Mouse (Mus musculus): ENCODE results near the gene Wrap53. TPM values are rescaled to one million over a fixed set of nuclear protein-coding genes. Genes with fewer than 3 reads are reported as not detected.

Wrap53 gene
- polyA plus RNA-seq, 1 experiment = 8.2 TPM

DNA sequence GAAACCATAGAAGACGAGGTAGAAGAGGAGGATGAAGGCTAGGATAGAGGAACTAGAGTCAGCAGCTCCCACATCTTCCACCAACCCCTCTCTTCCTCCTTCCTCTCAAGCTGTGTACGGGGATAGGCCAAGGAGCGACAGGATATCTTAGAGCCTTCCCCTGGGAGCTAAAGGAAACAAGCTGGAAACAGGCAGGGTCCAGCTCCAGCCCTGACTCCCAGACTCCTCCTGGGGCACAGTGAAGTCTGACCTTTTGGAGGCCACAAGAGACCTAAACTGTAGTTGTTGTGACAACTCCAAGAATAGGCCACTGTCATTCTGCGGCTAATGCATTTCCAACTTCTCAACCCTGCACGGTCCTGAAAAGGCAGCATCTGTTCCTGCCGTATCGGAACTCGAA lies 23.5 kb upstream of the Wrap53 start:
- Histone ChIP-seq H3K4me3 (ENCODE audit: insufficient read depth, low read length) (no peak overlapping the region), H3K27ac (ENCODE audit: insufficient read depth, low read depth, low read length) (no peak overlapping the region), H3K4me1 (ENCODE audit: control insufficient read depth, insufficient read depth, low read length) (no peaks in the 10 kb centered on the region)
- TF ChIP-seq POLR2A (IDR thresholded peaks at IDR 0.05; ENCODE audit: borderline replicate concordance, low read depth, low read length) (no peak), CTCF (IDR thresholded peaks at IDR 0.05; ENCODE audit: low read depth, low read length) (no peak)

- no peaks in the 10 kb centered on the region for H3K4me1 ChIP-seq (ENCODE audit: control insufficient read depth, insufficient read depth, low read length)
- no peak overlapping the region for H3K27ac ChIP-seq (ENCODE audit: insufficient read depth, low read depth, low read length)
Observed at GRCm38 (mm10) chr11:69601768-69602167, 21.7 kb upstream of the Wrap53 start.

DNA sequence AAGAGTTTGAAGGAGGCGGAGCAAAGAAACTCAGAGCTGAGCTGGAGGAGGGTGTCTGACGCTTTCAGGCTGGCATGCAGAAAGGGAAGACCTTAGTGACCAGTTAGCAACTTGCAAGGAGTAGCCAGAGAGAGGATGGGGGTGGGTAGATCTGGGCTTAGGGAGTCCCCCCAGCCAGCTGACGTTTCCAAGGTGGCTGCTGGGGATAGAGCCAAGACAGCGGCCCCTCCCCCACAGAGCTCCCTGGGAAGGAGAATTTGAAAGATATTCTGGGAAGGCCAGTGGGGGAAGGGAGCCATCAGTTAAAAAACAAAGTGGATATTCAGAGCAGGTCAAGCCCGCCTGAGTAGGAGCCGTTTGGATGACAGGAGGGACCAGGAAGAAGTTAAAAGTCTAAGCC lies 20.0 kb upstream of the Wrap53 start:
- no peak overlapping the region for H3K4me3 ChIP-seq (ENCODE audit: insufficient read depth, low read length)
- H3K27ac ChIP-seq (ENCODE audit: insufficient read depth, low read depth, low read length) = no peak overlapping the region
- peaks cover 7% of the 10 kb centered on the region for H3K4me1 ChIP-seq (ENCODE audit: control insufficient read depth, insufficient read depth, low read length)
- no peak for TF ChIP-seq CTCF (IDR thresholded peaks at IDR 0.05; ENCODE audit: low read depth, low read length)
- no peak for TF ChIP-seq POLR2A (IDR thresholded peaks at IDR 0.05; ENCODE audit: borderline replicate concordance, low read depth, low read length)

More at GRCm38 (mm10) chr11:69601768-69602167, 21.7 kb upstream of the Wrap53 start:
- H3K4me3 ChIP-seq (ENCODE audit: insufficient read depth, low read length) = no peak overlapping the region
- no peak for TF ChIP-seq POLR2A (IDR thresholded peaks at IDR 0.05; ENCODE audit: borderline replicate concordance, low read depth, low read length)
- no peak for TF ChIP-seq CTCF (IDR thresholded peaks at IDR 0.05; ENCODE audit: low read depth, low read length)

DNA sequence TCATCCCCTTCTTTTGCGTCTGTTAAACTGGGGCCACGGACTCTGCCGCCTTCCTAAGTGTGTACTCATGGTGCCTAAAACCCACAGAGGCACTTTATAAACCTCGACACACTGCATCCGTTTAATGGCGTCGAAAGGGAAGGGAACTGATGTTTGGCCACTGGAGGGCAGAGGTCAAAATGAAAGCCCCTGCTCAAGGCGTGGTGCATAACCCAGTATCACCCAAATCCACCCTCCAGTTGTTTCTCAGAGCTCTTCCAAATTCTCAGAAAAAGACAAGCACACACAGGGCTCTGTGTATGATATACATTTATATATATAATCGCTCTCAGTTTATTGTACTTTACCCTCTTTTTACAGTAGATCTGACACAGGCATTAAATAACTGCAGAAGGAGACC lies 19.4 kb upstream of the Wrap53 start:
- no peak overlapping the region for H3K4me3 ChIP-seq (ENCODE audit: insufficient read depth, low read length)
- no peak overlapping the region for H3K27ac ChIP-seq (ENCODE audit: insufficient read depth, low read depth, low read length)
- peaks cover 7% of the 10 kb centered on the region for H3K4me1 ChIP-seq (ENCODE audit: control insufficient read depth, insufficient read depth, low read length)
- TF ChIP-seq POLR2A (IDR thresholded peaks at IDR 0.05; ENCODE audit: borderline replicate concordance, low read depth, low read length) (no peak), CTCF (IDR thresholded peaks at IDR 0.05; ENCODE audit: low read depth, low read length) (no peak)

- no peak for TF ChIP-seq POLR2A (IDR thresholded peaks at IDR 0.05; ENCODE audit: borderline replicate concordance, low read depth, low read length)
- no peak for TF ChIP-seq CTCF (IDR thresholded peaks at IDR 0.05; ENCODE audit: low read depth, low read length)
- Histone ChIP-seq H3K27ac (ENCODE audit: insufficient read depth, low read depth, low read length) (no peak overlapping the region), H3K4me3 (ENCODE audit: insufficient read depth, low read length) (no peak overlapping the region), H3K4me1 (ENCODE audit: control insufficient read depth, insufficient read depth, low read length) (peaks cover 7% of the 10 kb centered on the region)
Observed at GRCm38 (mm10) chr11:69594853-69595252, 14.8 kb upstream of the Wrap53 start.

- TF ChIP-seq CTCF (IDR thresholded peaks at IDR 0.05; ENCODE audit: low read depth, low read length) (no peak), POLR2A (IDR thresholded peaks at IDR 0.05; ENCODE audit: borderline replicate concordance, low read depth, low read length) (no peak)
- Histone ChIP-seq H3K4me1 (ENCODE audit: control insufficient read depth, insufficient read depth, low read length) (peaks cover 7% of the 10 kb centered on the region), H3K4me3 (ENCODE audit: insufficient read depth, low read length) (no peak overlapping the region)
Observed at GRCm38 (mm10) chr11:69592799-69593198, 12.7 kb upstream of the Wrap53 start.

DNA sequence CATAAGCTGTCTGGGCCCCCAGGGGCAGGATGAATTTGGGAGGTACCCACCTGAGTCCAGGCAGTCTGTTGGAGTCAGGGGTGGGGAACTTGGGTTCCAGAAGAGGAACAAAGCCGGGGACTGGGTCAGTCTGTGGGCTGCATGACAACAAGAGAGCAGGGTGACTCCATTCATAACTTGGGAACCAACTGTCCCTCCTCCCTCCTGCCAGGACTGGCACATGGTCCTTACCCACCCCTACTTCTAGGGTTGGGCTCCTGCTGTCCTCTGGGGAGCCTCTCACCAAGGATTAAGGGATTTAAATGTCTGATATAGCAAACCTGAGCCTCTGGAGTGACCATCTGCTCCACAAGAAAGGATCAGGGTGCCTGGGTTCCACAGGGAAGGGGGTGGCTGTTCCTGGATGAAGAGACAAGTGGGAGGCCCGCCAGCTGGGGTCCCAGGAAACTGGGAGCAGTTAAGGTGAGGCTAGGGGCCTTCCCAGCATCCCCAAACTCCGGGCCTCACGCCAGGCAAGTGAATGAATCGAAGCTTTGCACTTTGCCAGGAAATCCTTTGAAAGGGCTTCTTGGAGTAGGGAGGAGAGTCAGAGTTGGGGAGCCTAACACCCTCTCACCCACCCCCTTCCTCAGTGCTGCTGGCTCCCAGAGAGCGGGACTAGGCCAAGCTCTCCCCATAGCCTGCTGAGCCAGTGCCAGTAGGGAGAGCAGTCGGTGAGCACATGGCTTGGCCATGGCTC lies 12.0 kb upstream of the Wrap53 start:
- Histone ChIP-seq H3K4me1 (ENCODE audit: control insufficient read depth, insufficient read depth, low read length) (peaks cover 7% of the 10 kb centered on the region), H3K4me3 (ENCODE audit: insufficient read depth, low read length) (no peak overlapping the region), H3K27ac (ENCODE audit: insufficient read depth, low read depth, low read length) (no peak overlapping the region)
- no peak for TF ChIP-seq POLR2A (IDR thresholded peaks at IDR 0.05; ENCODE audit: borderline replicate concordance, low read depth, low read length)
- TF ChIP-seq CTCF (IDR thresholded peaks at IDR 0.05; ENCODE audit: low read depth, low read length) = no peak

More at GRCm38 (mm10) chr11:69592799-69593198, 12.7 kb upstream of the Wrap53 start:
- H3K27ac ChIP-seq (ENCODE audit: insufficient read depth, low read depth, low read length) = no peak overlapping the region

- no peak for TF ChIP-seq POLR2A (IDR thresholded peaks at IDR 0.05; ENCODE audit: borderline replicate concordance, low read depth, low read length)
- no peak overlapping the region for H3K27ac ChIP-seq (ENCODE audit: insufficient read depth, low read depth, low read length)
- no peak overlapping the region for H3K4me3 ChIP-seq (ENCODE audit: insufficient read depth, low read length)
- peaks cover 12% of the 10 kb centered on the region for H3K4me1 ChIP-seq (ENCODE audit: control insufficient read depth, insufficient read depth, low read length)
Observed at GRCm38 (mm10) chr11:69591424-69591823, 11.4 kb upstream of the Wrap53 start.

DNA sequence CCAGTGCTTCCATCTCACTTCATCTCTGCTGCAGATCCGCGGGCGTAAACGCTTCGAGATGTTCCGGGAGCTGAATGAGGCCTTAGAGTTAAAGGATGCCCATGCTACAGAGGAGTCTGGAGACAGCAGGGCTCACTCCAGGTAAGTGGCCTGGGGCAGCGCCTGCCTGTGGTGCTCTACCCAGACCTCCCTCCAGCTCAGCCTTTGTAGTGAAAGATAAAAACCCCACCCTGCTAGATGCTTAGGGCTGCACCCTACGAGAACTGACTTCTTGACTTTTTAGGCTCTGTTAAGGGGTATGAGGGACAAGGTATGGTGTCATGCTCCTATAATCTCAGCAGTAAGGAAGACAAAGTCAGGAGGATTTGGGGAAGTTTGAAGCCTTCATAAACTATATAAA lies 10.6 kb upstream of the Wrap53 start:
- TF ChIP-seq CTCF (IDR thresholded peaks at IDR 0.05; ENCODE audit: low read depth, low read length) = no peak
- no peak for TF ChIP-seq POLR2A (IDR thresholded peaks at IDR 0.05; ENCODE audit: borderline replicate concordance, low read depth, low read length)
- peaks cover 16% of the 10 kb centered on the region for H3K4me1 ChIP-seq (ENCODE audit: control insufficient read depth, insufficient read depth, low read length)
- no peak overlapping the region for H3K4me3 ChIP-seq (ENCODE audit: insufficient read depth, low read length)
- no peak overlapping the region for H3K27ac ChIP-seq (ENCODE audit: insufficient read depth, low read depth, low read length)

DNA sequence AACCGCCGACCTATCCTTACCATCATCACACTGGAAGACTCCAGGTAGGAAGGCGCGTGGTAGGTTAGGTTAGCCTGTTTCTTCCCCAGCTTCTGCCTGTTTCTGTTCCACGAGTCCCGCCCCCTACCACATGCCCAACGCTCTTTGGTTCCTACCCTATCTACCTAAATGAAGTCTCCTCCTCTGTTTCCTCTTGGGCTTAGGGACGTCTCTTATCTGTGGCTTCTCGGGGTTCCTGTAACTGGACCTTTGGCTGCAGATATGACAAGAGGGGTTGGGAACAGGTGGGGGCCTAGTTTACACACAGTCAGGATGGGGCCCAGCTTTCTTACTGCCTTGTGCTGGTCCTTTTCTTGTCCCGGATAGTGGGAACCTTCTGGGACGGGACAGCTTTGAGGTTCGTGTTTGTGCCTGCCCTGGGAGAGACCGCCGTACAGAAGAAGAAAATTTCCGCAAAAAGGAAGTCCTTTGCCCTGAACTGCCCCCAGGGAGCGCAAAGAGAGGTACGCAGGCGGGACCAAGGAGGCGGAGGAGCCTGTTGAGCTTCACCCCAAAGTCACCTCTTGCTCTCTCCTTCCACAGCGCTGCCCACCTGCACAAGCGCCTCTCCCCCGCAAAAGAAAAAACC lies 9.3 kb upstream of the Wrap53 start:
- no peak overlapping the region for H3K4me3 ChIP-seq (ENCODE audit: insufficient read depth, low read length)
- H3K27ac ChIP-seq (ENCODE audit: insufficient read depth, low read depth, low read length) = no peak overlapping the region
- peaks cover 23% of the 10 kb centered on the region for H3K4me1 ChIP-seq (ENCODE audit: control insufficient read depth, insufficient read depth, low read length)
- TF ChIP-seq POLR2A (IDR thresholded peaks at IDR 0.05; ENCODE audit: borderline replicate concordance, low read depth, low read length) (no peak), CTCF (IDR thresholded peaks at IDR 0.05; ENCODE audit: low read depth, low read length) (no peak)
